Mouse (Mus musculus) kidney, adult 2 months (tissue): ENCODE results near the gene Fancd2os. TPM values are rescaled to one million over a fixed set of nuclear protein-coding genes. Genes with fewer than 3 reads are reported as not detected.

Source experiments
- DNase-seq: peaks from one replicate; pipeline ENCODE4 v3.0.0; 2021
- H3K27ac ChIP-seq: fragments of 200-500 bp; 2 replicates; pipeline ENCODE4 v1.5.1; 2012; ENCODE audit warnings: low read depth, low read length, control low read depth, inconsistent platforms; ENCODE audit not compliant: insufficient read depth
- H3K27me3 ChIP-seq: fragments of 200-500 bp; replicated peaks from 2 replicates; pipeline ENCODE4 v1.6.1; 2012; ENCODE audit warnings: mild to moderate bottlenecking, moderate library complexity, low read length, inconsistent platforms; ENCODE audit not compliant: control insufficient read depth, insufficient read depth
- H3K36me3 ChIP-seq: fragments of 200-500 bp; 2 replicates; pipeline ENCODE4 v1.6.1; 2012; ENCODE audit warnings: mild to moderate bottlenecking, moderate library complexity, low read length, inconsistent platforms; ENCODE audit not compliant: control insufficient read depth, insufficient read depth
- H3K4me1 ChIP-seq: fragments of 200-500 bp; 2 replicates; pipeline ENCODE4 v1.6.1; 2011; ENCODE audit warnings: low read length; ENCODE audit not compliant: control insufficient read depth, insufficient read depth
- H3K4me3 ChIP-seq: fragments of 200-500 bp; 2 replicates; pipeline ENCODE4 v1.5.1; 2011; ENCODE audit warnings: mild to moderate bottlenecking, low read depth, low read length, control low read depth; ENCODE audit not compliant: insufficient read depth
- CTCF ChIP-seq: fragments of 200-500 bp; conservative IDR thresholded peaks from 2 replicates; pipeline ENCODE4 v1.5.1; 2011; ENCODE audit warnings: low read depth, mild to moderate bottlenecking, control low read depth, low read length, moderate library complexity, mixed read lengths; ENCODE audit not compliant: insufficient read depth, insufficient read length
- POLR2A ChIP-seq: fragments of 200-500 bp; IDR thresholded peaks from one replicate; pipeline ENCODE4 v1.6.1; 2011; ENCODE audit warnings: low read depth, low read length, control low read depth
- WGBS: fragments of 180-500 bp; shearing (Covaris S2); methylation state at CpG from one replicate; pipeline ENCODE4 v1.1.7; 2018; 5-methylcytosine and 5-hydroxymethylcytosine counted together
- polyA plus RNA-seq: library from polyadenylated mRNA; depleted of rRNA; stranded (reverse); fragments of >200 nt; gene quantifications from 2 replicates; pipeline ENCODE4 v1.2.3, GENCODE M21; 2012

The Fancd2os gene
- polyA plus RNA-seq, 1 experiment: 1.3 TPM

DNA sequence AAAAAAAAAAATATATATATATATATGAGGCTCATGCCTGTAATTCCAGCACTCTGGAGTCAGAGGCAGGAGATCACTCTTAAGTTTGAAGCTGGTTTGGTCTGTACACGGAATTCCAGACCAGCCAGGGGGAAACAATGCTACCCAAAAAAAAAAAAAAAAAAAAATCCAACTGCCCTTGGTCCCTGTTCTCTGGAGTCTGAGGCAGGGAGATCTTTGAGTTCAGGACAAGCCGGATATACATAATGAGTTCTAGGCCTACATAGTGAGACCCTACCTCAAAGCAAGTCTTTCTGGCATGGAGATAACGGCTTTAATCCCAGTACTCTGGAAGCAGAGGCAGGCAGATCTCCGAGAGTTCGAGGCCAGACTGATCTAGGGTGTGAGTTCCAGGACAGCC is 22.9 kb upstream of the Fancd2os start:
- no peak for DNase-seq
- Histone ChIP-seq H3K4me1 (peaks cover 3% of the 10 kb centered on the region; the same call in 1 of the 2 replicates), H3K27ac (peak overlapping the region; percentile 77; the same call in 1 of the 2 replicates), H3K4me3 (peak overlapping the region; percentile 83), H3K36me3 (no peaks in the 10 kb centered on the region), H3K27me3 (no peaks in the 10 kb centered on the region)
- 48% methylated on average over 5 of the region's 5 CpGs for WGBS
- TF ChIP-seq CTCF (no peak), POLR2A (no peak)

DNA sequence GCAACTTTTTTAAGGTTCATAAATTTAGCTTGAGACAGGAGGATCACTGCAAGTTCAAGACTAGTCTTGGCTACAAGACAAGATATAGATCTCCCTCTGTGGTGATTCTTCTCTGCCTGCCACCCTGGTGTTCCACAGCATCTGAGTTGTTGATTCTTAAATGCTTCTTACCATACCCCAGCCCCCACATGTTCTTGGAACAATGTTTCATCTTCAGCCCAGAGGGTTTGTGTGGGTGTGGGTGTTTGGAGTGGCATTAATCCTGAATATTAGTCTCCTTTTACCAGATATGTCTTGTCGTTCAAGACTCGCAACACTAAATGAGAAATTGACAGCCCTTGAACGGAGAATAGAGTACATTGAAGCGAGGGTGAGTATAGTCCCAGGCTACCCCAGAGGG is 15.0 kb upstream of the Fancd2os start:
- H3K27me3 ChIP-seq: no peaks in the 10 kb centered on the region
- TF ChIP-seq CTCF (no peak), POLR2A (no peak)
- H3K4me3 ChIP-seq: no peak overlapping the region
- H3K36me3 ChIP-seq: no peaks in the 10 kb centered on the region; the same call in none of the 2 replicates
- no peak for DNase-seq
- 97% methylated on average over 4 of the region's 4 CpGs for WGBS
- no peaks in the 10 kb centered on the region; the same call in 1 of the 2 replicates for H3K4me1 ChIP-seq
- H3K27ac ChIP-seq: no peak overlapping the region

DNA sequence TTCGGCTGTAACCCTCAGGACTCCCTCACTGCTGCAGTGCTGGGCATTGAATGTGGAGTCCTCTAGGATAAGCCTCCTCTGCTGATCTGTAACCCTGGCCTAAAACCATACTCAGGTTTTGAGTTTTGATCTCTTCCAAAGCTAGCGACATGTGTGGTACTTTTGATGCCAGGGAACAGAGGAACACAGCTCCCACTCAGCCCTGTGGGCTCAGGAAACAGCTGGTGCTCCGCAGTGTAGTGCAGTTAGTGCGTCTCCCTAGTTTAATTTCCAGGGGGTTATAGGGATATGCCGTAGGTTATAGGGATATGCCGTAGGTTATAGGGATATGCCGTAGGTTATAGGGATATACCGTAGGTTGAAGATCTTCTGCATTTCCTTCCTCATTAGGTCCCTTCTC is 14.5 kb upstream of the Fancd2os start:
- no peak for DNase-seq
- H3K4me1 ChIP-seq: no peaks in the 10 kb centered on the region; the same call in 1 of the 2 replicates
- no peak overlapping the region for H3K27ac ChIP-seq
- TF ChIP-seq POLR2A: no peak
- no peaks in the 10 kb centered on the region; the same call in none of the 2 replicates for H3K36me3 ChIP-seq
- no peaks in the 10 kb centered on the region for H3K27me3 ChIP-seq
- WGBS: 96% methylated on average over 8 of the region's 8 CpGs
- H3K4me3 ChIP-seq: no peak overlapping the region

DNA sequence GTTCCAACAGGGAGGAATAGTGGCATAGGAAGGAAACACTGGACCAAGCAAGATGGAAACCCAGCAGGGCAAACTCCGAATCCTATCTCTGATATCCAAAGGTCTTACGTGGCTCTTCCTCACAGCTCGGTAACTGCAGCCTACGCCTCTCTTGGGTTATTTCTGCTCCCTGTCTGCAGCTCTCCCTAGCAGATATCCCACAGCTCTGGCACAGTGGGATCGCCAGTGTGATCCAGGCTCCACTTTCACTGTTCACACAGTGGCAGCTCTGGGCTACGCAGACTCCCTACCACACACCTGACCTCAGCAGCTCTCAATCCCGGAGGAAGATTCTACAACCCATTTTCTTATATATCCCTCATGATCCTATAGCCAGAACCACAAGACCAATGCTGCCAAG is 13.6 kb upstream of the Fancd2os start:
- over 99% methylated on average over 7 of the region's 7 CpGs for WGBS
- no peak for TF ChIP-seq POLR2A
- TF ChIP-seq CTCF: no peak
- Histone ChIP-seq H3K27me3 (no peaks in the 10 kb centered on the region), H3K27ac (no peak overlapping the region), H3K4me3 (no peak overlapping the region), H3K36me3 (no peaks in the 10 kb centered on the region; the same call in none of the 2 replicates), H3K4me1 (no peaks in the 10 kb centered on the region; the same call in 1 of the 2 replicates)
- no peak for DNase-seq

DNA sequence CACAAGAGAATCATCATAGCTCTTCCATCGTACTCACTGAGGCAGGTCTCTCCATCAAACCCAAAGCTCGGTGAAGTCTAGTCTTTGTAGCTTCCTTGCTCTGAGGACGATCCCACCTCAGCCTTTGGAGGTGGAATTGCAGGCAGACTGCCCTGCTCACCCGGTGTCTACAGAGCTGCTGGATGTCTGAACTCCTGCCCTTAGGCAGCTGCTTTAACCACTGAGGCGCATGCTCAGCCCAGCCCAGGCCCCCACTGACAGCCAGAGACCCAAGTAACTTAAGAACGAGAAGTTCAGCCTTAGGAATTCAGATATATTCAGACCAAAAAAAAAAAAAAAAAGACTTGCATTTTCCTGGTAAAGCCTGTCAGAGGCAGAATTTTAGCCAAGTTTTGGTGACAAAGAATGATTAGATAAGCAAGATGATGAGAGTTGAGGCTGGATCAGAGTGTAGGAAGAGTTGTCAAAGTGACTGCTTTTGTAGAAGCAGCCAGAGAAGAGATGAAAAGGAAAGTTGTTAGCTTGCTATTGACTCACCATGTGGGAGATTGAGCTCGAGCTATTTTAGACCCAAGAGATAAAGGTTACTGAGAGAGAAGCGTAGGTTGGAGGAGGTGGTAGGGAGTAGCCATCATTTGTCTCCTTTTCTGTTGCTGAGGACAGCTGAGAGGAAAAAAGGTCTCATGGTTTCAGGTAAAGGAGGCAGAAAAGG is 11.9 kb upstream of the Fancd2os start:
- Histone ChIP-seq H3K4me3 (no peak overlapping the region), H3K36me3 (no peaks in the 10 kb centered on the region; the same call in none of the 2 replicates), H3K27ac (no peak overlapping the region), H3K27me3 (no peaks in the 10 kb centered on the region), H3K4me1 (peaks cover 3% of the 10 kb centered on the region; the same call in 1 of the 2 replicates)
- no peak for TF ChIP-seq POLR2A
- no peak for TF ChIP-seq CTCF
- DNase-seq: peak; percentile 40
- WGBS: 64% methylated on average over 8 of the region's 8 CpGs

DNA sequence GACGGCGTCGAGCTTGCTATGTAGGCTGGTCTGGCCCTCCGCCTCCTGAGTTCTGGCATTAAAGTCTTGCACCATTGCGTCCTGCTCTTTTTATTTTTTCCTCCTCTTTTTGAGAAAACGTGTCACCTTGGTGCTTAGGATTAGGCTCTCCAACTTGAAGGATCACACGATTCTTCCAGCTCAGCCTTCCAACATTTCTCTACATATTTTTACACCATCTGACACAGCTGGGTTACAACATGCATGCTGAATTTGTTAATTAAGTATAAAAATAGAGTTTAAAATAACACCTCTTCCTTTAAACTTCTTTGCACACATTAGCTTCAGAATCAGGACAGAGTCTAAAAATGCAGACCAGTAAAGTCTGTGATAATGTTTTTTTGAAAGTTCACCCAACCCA is 8.8 kb upstream of the Fancd2os start:
- WGBS: 78% methylated on average over 7 of the region's 7 CpGs
- Histone ChIP-seq H3K27ac (no peak overlapping the region), H3K36me3 (no peaks in the 10 kb centered on the region; the same call in none of the 2 replicates), H3K27me3 (no peaks in the 10 kb centered on the region), H3K4me3 (no peak overlapping the region), H3K4me1 (peaks cover 6% of the 10 kb centered on the region; the same call in 1 of the 2 replicates)
- DNase-seq: no peak
- TF ChIP-seq POLR2A: no peak
- TF ChIP-seq CTCF: no peak

DNA sequence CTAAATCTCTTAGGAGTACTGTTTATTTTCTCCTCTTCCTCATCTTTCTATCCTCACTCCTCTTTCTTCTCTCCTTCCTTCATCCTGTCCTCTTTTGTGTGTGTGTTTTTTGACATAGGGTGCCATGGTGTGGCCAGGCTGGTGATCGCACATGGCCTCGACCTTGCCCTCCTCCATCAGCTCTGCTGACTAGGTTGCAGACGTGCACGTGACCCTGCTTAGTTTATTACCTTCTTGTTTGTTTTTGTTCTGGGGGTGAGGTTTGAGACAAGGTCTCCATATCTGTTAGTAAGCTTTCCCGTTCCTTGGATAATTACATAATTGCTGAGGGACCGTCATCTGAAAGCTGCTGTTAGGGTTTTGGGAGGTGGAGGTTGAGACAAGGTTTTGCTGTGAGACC is 8.4 kb upstream of the Fancd2os start:
- no peaks in the 10 kb centered on the region for H3K27me3 ChIP-seq
- peak; percentile 24 for DNase-seq
- no peak overlapping the region for H3K27ac ChIP-seq
- TF ChIP-seq CTCF: no peak
- TF ChIP-seq POLR2A: no peak
- H3K4me1 ChIP-seq: peaks cover 6% of the 10 kb centered on the region; the same call in 1 of the 2 replicates
- WGBS: 40% methylated on average over 6 of the region's 6 CpGs
- H3K4me3 ChIP-seq: no peak overlapping the region
- H3K36me3 ChIP-seq: no peaks in the 10 kb centered on the region; the same call in none of the 2 replicates

DNA sequence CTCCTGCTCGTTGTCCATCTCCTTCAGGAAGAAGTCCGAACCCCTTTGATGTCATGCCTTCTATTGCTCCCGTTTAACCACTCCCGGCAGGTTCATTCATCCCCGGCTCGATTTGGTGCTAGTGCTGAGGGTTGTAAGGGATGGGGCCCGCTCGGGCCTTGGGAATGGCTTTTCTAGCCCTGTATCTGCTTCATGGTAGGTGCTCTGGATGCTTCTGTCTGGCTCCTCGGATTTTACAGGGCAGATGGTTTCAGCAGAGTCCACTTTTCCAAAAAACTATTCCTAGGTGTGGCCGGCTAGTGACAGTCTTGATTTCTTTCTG is 4.7 kb upstream of the Fancd2os start:
- TF ChIP-seq POLR2A: no peak
- no peak for TF ChIP-seq CTCF
- no peak for DNase-seq
- no peaks in the 10 kb centered on the region for H3K27me3 ChIP-seq
- peak overlapping the region; percentile 92 for H3K4me3 ChIP-seq
- H3K4me1 ChIP-seq: peaks cover 6% of the 10 kb centered on the region; the same call in 1 of the 2 replicates
- peak overlapping the region; percentile 6; the same call in 1 of the 2 replicates for H3K27ac ChIP-seq
- H3K36me3 ChIP-seq: no peaks in the 10 kb centered on the region
- WGBS: 2% methylated on average over 10 of the region's 10 CpGs
